Mouse (Mus musculus): ENCODE data around the gene Dab1. TPM values are rescaled to one million over a fixed set of nuclear protein-coding genes. Genes with fewer than 3 reads are reported as not detected.

Dab1 gene
- polyA plus RNA-seq, 1 experiment = 1.5 TPM

- TF ChIP-seq POLR2A (IDR thresholded peaks at IDR 0.05; ENCODE audit: borderline replicate concordance, control insufficient read depth, low read depth, low read length) = no peak
- no peak for TF ChIP-seq CTCF (IDR thresholded peaks at IDR 0.05; ENCODE audit: control insufficient read depth, insufficient read depth, low read length)
- no peak overlapping the region for H3K27ac ChIP-seq (ENCODE audit: control insufficient read depth, insufficient read depth, low read depth, low read length, poor library complexity)
- no peak overlapping the region for H3K4me3 ChIP-seq (replicated peaks; ENCODE audit: control insufficient read depth, low read depth, low read length)
- H3K4me1 ChIP-seq (ENCODE audit: control insufficient read depth, insufficient read depth, low read length) = no peaks in the 10 kb centered on the region; the same call in 1 of the 2 replicates
- 19% methylated on average over 4 of the region's 4 CpGs for WGBS
Measured at GRCm38 (mm10) chr4:103706501-103706900, 87.3 kb downstream of the Dab1 start.

- TF ChIP-seq CTCF (IDR thresholded peaks at IDR 0.05; ENCODE audit: control insufficient read depth, insufficient read depth, low read length) (no peak), POLR2A (IDR thresholded peaks at IDR 0.05; ENCODE audit: borderline replicate concordance, control insufficient read depth, low read depth, low read length) (no peak)
- no peaks in the 10 kb centered on the region; the same call in 1 of the 2 replicates for H3K4me1 ChIP-seq (ENCODE audit: control insufficient read depth, insufficient read depth, low read length)
- no peak overlapping the region for H3K4me3 ChIP-seq (replicated peaks; ENCODE audit: control insufficient read depth, low read depth, low read length)
- WGBS = 3% methylated on average over 1 of the region's 1 CpGs
- H3K27ac ChIP-seq (ENCODE audit: control insufficient read depth, insufficient read depth, low read depth, low read length, poor library complexity) = no peak overlapping the region
Measured at GRCm38 (mm10) chr4:103707140-103707539, 88.0 kb downstream of the Dab1 start.

GRCm38 (mm10) chr4:103711353-103711752 lies 92.2 kb downstream of the Dab1 start:
- Histone ChIP-seq H3K4me3 (replicated peaks; ENCODE audit: control insufficient read depth, low read depth, low read length) (no peak overlapping the region), H3K4me1 (ENCODE audit: control insufficient read depth, insufficient read depth, low read length) (no peaks in the 10 kb centered on the region; the same call in none of the 2 replicates), H3K27ac (ENCODE audit: control insufficient read depth, insufficient read depth, low read depth, low read length, poor library complexity) (no peak overlapping the region)
- TF ChIP-seq POLR2A (IDR thresholded peaks at IDR 0.05; ENCODE audit: borderline replicate concordance, control insufficient read depth, low read depth, low read length) (no peak), CTCF (IDR thresholded peaks at IDR 0.05; ENCODE audit: control insufficient read depth, insufficient read depth, low read length) (no peak)
- WGBS = 20% methylated on average over 6 of the region's 6 CpGs

- Histone ChIP-seq H3K27ac (ENCODE audit: control insufficient read depth, insufficient read depth, low read depth, low read length, poor library complexity) (no peak overlapping the region), H3K4me1 (ENCODE audit: control insufficient read depth, insufficient read depth, low read length) (no peaks in the 10 kb centered on the region; the same call in 1 of the 2 replicates), H3K4me3 (replicated peaks; ENCODE audit: control insufficient read depth, low read depth, low read length) (no peak overlapping the region)
- WGBS = 56% methylated on average over 4 of the region's 4 CpGs
- TF ChIP-seq CTCF (IDR thresholded peaks at IDR 0.05; ENCODE audit: control insufficient read depth, insufficient read depth, low read length) = no peak
- no peak for TF ChIP-seq POLR2A (IDR thresholded peaks at IDR 0.05; ENCODE audit: borderline replicate concordance, control insufficient read depth, low read depth, low read length)
Measured at GRCm38 (mm10) chr4:103713921-103714320, 94.8 kb downstream of the Dab1 start.

DNA sequence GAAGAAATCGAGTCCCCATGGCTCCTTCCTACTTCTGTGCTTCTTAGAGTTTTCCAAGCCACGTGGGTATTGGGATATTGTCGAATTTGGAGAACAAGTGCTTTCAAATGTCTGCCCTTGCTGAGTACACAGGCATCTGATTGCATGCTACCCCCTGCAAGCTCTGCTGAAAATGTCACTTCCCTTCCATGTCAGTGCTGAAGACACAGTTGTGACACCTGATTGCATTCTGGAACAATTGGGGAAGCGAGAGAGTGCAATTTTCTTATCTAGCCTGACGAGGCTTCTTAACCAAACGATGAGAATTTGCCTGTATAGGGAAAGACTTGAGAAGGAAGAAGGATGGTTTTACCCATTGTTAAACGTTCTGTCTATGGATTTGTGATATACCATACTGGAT lies 95.8 kb downstream of the Dab1 start:
- no peak overlapping the region for H3K27ac ChIP-seq (ENCODE audit: control insufficient read depth, insufficient read depth, low read depth, low read length, poor library complexity)
- no peak for TF ChIP-seq POLR2A (IDR thresholded peaks at IDR 0.05; ENCODE audit: borderline replicate concordance, control insufficient read depth, low read depth, low read length)
- 49% methylated on average over 7 of the region's 7 CpGs for WGBS
- no peaks in the 10 kb centered on the region; the same call in none of the 2 replicates for H3K4me1 ChIP-seq (ENCODE audit: control insufficient read depth, insufficient read depth, low read length)
- H3K4me3 ChIP-seq (replicated peaks; ENCODE audit: control insufficient read depth, low read depth, low read length) = no peak overlapping the region

DNA sequence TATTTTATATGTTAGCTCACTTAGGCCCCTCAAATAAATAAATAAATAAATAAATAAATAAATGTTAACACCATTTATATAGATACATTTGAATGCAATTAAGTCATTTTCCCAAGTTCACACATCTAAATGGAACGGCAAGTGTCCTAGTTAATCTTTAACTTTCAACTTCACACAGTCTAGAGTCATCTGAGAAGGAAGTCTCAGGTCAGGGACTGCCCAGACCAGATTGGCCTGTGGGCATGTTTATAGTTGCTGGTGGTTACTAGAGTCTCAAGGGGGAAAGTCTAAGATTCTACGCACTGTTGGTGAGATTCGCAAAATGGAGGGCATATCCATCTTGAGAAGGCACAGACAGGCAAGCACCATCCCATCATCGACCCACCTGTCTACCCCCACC lies 96.4 kb downstream of the Dab1 start:
- H3K27ac ChIP-seq (ENCODE audit: control insufficient read depth, insufficient read depth, low read depth, low read length, poor library complexity) = no peak overlapping the region
- WGBS = 87% methylated on average over 4 of the region's 4 CpGs
- TF ChIP-seq POLR2A (IDR thresholded peaks at IDR 0.05; ENCODE audit: borderline replicate concordance, control insufficient read depth, low read depth, low read length) (no peak), CTCF (IDR thresholded peaks at IDR 0.05; ENCODE audit: control insufficient read depth, insufficient read depth, low read length) (no peak)
- no peak overlapping the region for H3K4me3 ChIP-seq (replicated peaks; ENCODE audit: control insufficient read depth, low read depth, low read length)
- H3K4me1 ChIP-seq (ENCODE audit: control insufficient read depth, insufficient read depth, low read length) = no peaks in the 10 kb centered on the region; the same call in none of the 2 replicates

DNA sequence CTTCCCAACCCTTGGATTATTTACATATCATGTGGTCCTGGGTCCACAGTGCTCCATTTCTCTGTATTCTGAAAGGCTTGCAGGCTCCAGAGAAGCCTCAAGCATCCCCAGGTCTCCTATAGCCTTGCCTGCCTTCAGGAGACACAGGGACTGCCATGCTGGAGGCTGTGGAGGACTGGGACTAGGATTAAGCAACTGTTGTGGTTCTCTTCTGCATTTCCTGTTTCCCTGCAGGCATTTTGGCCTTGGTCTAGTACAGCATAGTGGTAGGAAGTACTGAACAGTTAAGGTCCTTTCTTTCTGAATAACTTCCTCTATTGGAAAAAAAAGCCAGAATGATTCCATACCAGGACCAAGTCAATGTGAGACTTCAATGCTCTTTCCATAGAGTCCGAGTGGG lies 103.6 kb downstream of the Dab1 start:
- TF ChIP-seq POLR2A (IDR thresholded peaks at IDR 0.05; ENCODE audit: borderline replicate concordance, control insufficient read depth, low read depth, low read length) (no peak), CTCF (IDR thresholded peaks at IDR 0.05; ENCODE audit: control insufficient read depth, insufficient read depth, low read length) (no peak)
- Histone ChIP-seq H3K27ac (ENCODE audit: control insufficient read depth, insufficient read depth, low read depth, low read length, poor library complexity) (no peak overlapping the region), H3K4me3 (replicated peaks; ENCODE audit: control insufficient read depth, low read depth, low read length) (no peak overlapping the region), H3K4me1 (ENCODE audit: control insufficient read depth, insufficient read depth, low read length) (no peaks in the 10 kb centered on the region; the same call in 1 of the 2 replicates)
- 77% methylated on average over 1 of the region's 1 CpGs for WGBS

DNA sequence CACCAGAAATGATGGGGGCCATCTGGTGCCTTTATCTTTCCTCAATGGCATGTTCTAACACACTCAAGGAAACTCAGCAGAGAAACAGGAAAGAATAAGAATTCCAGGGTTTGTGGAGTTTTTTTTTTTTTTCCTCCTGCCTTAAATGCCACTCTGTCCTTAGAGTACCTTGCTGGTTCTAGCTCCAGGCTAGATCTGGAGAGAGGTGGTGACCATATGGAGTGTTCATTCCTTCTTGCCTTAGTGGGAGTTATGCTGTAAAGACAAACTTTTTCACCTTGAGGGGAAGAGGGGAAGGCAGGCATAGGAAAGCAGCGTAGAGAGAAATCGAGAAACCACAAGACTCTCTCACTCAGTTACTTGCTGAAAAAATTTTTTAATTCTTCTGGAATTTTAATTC lies 107.3 kb downstream of the Dab1 start:
- TF ChIP-seq CTCF (IDR thresholded peaks at IDR 0.05; ENCODE audit: control insufficient read depth, insufficient read depth, low read length) (no peak), POLR2A (IDR thresholded peaks at IDR 0.05; ENCODE audit: borderline replicate concordance, control insufficient read depth, low read depth, low read length) (no peak)
- WGBS = 73% methylated on average over 2 of the region's 2 CpGs

DNA sequence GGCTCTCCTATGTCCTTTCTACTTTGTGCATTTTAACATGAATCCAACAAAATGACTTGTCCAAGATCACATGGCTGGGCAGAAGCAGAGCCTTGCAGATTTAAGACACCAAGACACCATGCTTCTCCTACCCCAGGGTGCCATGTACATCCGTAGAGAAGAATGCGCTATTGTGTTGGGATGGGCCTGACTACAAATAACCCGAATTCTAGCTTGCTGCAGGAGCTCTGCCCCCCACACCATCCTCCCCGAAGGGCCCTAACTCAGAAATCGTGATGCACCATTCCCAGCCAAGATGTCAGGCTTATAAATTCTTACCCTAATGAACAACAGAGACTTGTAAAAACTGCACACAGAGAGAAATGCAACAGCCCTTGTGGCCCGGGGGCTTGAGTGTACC lies 118.0 kb downstream of the Dab1 start:
- Histone ChIP-seq H3K27ac (ENCODE audit: control insufficient read depth, insufficient read depth, low read depth, low read length, poor library complexity) (no peak overlapping the region), H3K4me3 (replicated peaks; ENCODE audit: control insufficient read depth, low read depth, low read length) (no peak overlapping the region), H3K4me1 (ENCODE audit: control insufficient read depth, insufficient read depth, low read length) (no peaks in the 10 kb centered on the region)
- TF ChIP-seq POLR2A (IDR thresholded peaks at IDR 0.05; ENCODE audit: borderline replicate concordance, control insufficient read depth, low read depth, low read length) (no peak), CTCF (IDR thresholded peaks at IDR 0.05; ENCODE audit: control insufficient read depth, insufficient read depth, low read length) (no peak)
- WGBS = 79% methylated on average over 6 of the region's 6 CpGs

More for the DNA sequence above, 107.3 kb downstream of the Dab1 start:
- no peak overlapping the region for H3K4me3 ChIP-seq (replicated peaks; ENCODE audit: control insufficient read depth, low read depth, low read length)
- no peak overlapping the region for H3K27ac ChIP-seq (ENCODE audit: control insufficient read depth, insufficient read depth, low read depth, low read length, poor library complexity)
- no peaks in the 10 kb centered on the region for H3K4me1 ChIP-seq (ENCODE audit: control insufficient read depth, insufficient read depth, low read length)
